Mouse (Mus musculus) R1 (cell line): ENCODE results near the gene Imp3.

ENCODE experiments used
- DNase-seq: peaks from one replicate; pipeline ENCODE4 v3.0.0-alpha.2; 2018; ENCODE audit warnings: low read depth, low spot score

Imp3 gene

DNA sequence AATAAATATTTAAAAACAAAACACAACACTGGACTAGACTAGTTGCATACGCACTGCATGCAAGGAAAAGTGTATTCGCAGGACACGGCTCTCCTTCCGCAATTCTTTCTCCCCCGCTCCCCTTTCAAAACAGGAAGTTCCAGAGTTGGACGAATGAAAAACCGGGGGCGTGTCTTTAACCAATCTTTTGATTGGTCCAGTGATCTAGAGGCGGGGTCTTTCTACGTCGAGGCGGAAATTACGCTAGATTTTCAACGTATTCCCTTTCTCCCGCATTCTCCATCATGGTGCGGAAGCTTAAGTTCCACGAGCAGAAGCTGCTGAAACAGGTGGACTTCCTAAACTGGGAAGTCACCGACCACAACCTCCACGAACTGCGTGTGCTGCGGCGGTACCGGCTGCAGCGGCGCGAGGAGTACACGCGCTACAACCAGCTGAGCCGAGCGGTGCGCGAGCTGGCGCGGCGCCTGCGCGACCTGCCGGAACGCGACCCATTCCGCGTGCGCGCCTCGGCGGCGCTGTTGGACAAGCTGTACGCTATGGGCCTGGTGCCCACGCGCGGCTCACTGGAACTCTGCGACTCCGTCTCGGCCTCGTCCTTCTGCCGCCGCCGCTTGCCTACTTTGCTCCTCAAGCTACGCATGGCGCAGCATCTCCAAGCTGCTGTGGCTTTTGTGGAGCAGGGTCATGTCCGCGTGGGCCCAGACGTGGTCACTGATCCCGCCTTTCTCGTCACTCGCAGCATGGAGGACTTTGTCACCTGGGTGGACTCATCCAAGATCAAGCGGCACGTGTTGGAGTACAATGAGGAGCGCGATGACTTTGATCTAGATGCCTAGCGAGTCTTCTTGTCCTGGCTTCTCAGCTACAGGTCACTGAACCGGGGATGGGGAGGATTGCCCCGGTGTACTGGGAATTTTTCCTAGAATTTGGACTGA, at the start of gene Imp3:
Gene Imp3, plus strand, starts transcription at position 253 of the 938 bp plus-strand sequence.
- peak; percentile 99 for DNase-seq

DNA sequence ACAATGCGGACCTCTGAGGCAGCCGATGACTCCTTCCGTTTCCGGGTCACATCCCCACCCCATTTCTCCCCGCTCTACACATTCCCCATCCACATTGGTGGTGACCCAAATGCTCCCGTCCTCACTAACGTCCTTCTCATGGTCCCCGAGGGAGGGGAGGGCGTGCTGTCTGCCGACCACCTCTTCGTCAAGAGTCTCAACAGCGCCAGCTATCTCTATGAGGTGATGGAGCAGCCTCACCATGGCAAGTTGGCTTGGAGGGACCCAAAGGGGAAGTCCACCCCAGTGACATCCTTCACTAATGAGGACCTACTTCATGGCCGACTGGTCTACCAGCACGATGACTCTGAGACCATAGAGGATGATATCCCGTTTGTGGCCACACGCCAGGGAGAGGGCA, 49.7 kb upstream of the Imp3 start:
- DNase-seq: no peak

DNA sequence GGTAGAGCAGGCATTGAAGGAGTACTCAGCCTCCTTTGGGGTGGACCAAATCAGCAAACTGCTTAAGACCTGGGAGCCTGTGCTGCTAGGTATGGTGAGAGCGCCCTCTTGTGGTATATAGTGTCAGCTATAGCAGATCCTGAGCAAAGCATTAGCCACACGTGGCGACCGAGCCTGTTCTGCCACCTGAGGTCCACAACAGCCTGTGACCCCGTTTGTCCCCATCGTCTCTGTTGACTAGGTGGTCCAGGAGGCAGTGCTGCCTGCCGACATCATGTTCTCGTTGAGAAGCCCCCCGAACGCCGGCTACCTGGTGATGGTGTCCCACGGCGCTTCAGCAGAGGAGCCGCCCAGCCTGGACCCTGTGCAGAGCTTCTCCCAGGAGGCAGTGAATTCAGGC, 47.5 kb upstream of the Imp3 start:
- peak; percentile 90 for DNase-seq

DNA sequence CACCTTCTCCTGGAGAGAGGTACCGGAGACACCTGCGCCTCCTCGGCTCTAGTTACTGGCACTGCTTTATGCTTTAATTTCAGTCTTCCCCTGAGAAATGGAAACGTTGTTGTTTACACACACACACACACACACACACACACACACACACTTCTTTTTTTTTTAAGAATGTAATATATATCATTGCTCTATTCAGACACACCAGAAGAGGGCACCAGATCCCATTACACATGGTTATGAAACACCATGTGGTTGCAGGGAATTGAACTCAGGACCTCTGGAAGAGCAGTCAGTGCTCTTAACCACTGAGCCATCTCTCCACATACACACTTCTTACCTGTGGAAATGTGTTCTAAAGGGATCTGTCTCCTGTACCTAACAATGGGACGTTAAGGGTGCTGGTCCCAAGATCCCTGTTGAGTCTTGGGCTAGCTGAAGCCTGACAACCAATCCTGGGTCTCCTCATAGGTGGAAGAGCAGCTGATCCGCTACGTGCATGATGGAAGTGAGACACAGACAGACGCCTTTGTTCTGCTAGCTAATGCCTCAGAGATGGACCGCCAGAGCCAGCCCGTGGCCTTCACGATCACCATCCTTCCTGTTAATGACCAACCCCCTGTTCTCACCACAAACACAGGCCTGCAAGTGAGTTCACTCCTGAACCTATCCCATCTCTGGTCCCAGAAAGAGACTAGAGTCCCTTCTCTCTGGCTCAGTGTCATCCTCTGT, 46.6 kb upstream of the Imp3 start:
- DNase-seq: no peak

DNA sequence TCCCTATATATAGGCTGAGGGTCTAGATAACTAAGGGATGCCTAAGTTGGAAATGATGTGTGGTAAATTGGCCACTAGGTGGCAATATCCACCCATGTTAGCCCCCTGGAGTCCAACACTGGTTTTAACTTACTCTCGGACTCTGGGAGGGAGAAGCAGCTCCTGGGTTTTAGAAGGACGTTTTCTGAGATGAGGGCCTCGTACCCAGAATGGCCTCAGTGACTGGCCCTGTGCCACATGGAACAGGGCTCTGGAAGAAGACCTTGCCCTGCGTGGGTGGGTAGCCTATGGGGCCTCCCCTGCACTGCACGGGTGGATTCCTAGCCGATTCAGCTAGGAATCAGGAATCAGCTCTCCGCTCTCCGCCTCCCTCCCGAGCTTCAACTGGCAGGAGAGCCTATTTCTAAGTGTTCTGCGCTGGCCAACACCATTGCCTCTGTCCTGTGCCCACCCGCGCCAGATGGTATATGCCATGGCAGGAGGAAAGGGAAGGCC, 45.7 kb upstream of the Imp3 start:
- peak; percentile 87 for DNase-seq

DNA sequence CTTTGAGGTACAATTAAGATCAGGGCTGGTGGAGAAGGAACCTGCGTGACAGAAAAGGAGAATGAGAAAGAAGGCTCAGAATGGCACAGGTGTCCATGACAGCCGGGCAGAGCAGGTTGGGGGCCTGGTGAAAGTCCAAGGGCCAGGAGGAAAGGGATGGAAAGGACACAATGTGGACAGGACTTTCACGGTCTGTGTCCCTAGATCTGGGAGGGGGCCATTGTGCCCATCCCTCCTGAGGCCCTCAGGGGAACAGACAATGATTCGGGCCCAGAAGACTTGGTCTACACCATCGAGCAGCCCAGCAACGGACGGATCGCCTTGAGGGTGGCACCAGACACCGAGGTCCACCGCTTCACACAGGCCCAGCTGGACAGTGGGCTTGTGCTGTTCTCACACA, 45.2 kb upstream of the Imp3 start:
- no peak for DNase-seq

DNA sequence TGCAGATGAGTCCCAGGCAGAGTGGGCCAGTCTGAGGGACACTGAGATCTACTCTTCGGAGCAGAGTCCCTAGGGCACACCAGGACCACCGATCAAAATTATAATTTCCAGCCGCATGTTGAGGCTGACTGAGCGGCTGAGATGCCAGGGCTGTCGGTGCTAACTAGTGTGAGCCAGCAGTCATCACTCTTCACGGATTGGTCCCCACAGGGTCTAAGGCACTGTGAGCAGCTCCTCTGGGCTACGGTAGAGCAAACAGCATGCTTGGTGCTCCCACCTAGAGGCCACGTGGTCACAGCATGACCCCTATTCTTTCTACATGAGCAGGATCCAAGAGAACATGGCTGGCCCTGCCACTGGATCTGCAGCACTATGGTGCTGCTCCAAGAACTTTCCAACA, 44.0 kb upstream of the Imp3 start:
- no peak for DNase-seq

DNA sequence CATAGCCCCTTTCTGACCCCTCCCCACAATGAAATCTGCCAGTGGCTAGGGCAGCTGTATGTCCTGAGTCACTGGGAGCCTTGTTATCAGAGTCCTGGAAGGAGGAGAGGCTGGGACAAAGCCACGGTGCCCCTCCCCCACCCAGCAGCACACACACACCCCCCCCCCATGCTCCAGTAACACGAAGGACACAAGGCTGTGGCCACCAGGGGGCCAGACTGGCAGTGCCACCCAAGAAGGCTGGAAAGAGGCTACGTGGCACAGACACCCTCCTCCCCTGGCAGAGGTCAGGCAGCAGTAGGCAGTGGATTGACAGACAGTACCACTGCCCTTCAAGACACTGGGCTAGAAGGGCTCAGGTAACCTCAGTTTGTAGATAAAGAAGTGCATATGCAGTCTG, 43.3 kb upstream of the Imp3 start:
- no peak for DNase-seq

DNA sequence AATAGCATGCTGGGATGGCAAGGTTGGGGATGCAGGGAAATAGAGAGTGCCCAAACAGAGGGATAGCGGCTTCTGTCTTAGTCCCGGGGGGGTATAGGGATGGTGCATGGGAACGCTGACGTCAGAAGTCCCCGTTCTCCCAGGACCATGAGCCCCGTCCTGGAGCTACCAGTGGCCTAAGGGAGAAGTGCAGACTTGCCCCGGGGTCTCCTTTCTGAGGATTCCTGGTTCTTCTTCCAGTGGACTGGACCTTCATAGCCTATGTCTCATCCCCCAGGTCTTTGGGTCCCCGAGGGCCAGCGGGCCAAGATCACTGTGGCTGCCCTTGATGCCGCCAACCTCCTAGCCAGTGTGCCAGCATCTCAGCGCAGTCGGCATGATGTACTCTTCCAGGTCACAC, 40.5 kb upstream of the Imp3 start:
- DNase-seq: no peak

DNA sequence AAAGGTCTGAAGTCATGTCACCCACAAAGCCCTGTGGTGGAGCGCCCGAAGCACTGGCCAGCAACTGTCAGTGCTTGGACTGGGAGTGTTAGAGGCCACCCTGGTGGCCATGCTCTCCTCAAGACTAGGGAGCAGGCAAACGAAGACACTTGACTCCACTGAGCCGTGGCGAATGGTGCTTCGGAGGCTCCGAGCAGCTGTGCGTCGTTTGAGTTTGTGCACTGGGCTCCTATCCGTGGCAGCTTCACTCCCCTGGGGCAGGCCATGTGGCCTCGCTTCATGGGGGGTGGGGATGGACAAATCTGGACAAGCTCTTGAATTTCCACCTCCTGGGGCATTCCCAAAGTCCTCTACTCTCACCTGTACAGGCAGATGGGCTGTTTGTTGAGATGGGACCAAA, 37.9 kb upstream of the Imp3 start:
- DNase-seq: no peak

DNA sequence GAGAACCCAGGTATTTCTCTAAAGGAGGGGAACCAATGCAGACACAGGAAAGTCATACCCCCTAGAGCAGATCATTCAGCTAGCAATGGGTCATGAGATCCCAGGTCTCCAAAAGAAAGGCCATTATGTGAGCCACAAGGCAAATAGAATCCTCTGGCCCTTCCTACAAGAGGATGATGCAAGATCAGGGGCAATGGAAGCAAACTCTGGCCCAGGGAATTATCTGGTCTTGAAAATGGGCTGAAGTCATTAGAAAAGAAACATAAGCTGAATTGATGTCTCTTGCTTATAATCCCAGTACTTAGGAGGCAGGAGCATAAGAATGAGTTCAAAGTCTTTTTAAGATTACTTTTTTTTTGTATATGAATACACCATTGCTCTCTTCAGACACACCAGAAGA, 37.2 kb upstream of the Imp3 start:
- no peak for DNase-seq

DNA sequence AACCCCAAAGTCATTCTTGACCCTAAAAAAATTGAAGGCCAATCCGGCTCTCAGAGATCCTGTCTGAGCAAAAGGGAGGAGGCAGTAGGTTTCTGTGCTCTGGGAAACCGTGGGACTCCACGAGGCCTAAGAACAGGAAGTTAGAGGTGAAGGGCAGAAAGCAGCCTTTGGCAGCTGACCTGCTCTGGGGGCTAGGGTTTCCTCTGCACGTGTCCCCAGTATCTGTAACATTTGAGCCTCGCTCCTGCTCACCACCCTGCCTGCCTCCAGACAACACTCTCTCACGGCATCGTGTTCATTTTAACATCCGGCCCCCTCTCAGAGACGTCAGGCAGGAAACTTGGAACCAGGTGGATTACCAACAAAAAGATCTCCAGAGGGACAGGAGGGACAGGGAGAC, 36.7 kb upstream of the Imp3 start:
- DNase-seq: no peak

DNA sequence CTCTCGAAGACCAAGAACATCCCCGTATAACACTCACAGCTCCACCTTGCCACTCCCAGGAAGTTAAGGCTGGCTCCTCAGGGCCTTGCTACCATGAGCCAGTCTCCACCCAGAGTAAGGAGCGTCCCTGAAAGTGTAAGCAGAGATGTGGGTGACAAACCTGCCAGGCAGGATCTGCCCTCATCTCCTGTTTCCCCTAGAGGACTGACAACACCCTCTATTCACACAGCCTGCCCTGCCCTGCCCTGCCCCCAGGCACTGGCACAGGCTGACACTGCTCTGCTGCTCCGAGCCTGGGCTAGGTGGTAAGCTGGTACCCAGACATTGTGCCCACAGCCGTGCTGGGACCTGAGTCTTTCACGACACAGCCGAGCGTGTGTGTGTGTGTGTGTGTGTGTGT, 36.1 kb upstream of the Imp3 start:
- no peak for DNase-seq

DNA sequence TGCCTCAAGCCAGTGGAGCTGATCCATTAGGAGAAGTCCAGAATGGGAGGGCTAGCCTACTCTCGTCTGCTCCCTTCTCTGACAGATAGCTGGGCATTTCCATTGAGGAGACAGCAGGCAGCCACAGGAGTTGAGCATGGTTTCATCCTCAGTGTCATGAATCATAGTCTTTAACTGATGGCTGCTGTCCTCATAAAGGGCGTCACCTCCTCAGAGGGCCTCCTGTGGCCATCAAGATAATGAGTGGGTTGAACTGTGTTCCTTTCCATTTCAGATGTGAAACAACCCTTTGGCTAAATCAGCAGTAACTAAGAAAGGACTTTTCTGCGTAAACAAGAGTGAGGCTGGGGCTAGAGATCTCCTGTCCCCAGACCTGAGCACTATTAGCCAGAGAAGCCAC, 33.6 kb upstream of the Imp3 start:
- no peak for DNase-seq

DNA sequence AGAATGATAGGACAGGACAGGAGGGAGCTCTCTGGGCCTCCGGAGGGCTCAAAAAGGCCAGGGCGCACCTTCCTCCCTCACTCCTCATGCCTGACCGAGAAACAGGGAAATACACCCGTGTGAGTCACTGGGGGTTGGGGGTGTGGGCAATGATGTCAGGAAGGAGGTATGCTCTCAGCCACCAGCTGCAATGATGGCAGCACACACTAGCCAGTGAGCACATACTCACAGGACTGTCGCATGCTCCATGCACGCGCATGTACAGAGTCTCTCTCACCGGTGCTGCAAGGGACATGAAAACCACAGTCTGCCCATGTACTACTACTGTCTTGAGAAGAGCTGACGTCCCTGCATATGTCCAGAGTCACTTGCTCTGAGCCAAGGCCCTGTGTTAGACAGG, 29.7 kb upstream of the Imp3 start:
- DNase-seq: no peak

DNA sequence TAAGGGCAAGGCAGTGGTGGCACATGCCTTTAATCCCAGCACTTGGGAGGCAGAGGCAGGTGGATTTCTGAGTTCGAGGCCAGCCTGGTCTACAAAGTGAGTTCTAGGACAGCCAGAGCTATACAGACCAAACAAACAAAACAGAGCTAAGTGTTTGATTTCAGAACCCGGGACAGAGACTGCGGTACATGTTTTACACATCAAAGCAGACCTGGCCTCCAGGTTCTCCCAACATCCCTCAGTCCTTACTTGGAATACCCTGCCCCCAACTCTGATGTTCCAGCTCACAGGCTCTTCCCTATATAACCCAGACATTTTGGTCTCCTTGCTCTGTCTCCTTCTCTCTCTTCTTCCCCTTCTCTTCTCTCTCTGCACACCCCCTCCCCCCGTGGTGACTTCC, 27.3 kb upstream of the Imp3 start:
- peak; percentile 62 for DNase-seq

DNA sequence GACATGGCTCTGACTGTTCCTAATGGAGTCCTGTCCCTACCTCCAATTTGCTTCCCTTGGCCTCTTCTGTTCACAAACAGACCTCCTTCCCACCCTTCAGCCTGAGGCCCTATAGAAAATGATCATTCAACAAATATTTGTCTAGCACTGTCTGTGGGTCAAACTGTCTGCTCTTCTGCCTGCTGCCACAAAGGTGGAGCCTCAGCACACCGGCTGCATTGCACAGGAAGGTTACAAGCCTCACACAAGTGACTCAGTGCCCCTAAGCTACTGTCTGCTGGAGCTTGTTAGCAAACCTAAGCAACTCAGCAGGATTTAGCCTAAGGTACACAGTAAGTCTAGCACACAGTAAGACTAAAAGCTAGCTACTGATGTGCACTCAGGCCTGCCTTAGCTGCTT, 26.3 kb upstream of the Imp3 start:
- no peak for DNase-seq

DNA sequence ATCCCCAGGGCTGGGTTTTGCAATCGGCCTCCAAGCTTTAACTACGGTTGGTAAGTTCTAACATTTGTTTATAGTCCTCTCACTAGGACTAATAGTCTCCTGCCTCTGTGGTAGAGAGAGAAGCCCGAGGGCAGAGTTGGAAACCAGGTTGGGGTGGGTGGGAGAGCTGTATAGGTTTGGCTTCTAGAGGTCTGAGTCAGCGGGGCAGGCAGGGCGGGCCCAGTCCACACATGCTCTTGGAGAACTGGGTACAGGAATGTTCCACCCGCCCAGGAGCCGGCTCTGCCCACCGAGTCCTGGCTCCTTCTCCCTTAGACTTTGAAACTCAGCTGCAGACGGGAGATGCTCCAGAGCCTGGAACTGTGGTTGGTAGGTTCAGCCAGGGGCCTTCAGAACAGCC, 23.3 kb upstream of the Imp3 start:
- no peak for DNase-seq

DNA sequence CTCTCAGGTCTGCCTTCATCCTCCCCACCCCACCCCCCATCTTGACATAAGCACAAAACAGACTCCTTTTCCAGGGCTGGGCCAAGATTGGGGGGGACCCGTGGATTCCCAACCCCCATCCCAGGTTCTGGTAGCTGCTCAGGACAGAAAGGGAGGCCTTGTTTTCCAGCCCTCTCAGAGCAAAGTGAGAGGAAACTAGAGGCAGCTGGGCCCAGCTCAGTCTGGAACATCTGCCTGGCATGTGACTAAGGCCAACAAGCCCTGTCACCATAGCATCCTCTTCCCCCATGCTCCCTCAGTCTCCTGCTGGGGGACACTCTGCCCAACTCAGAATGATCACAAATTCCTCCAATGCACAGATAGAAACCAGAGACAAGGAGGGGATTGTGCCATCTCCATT, 22.2 kb upstream of the Imp3 start:
- no peak for DNase-seq

DNA sequence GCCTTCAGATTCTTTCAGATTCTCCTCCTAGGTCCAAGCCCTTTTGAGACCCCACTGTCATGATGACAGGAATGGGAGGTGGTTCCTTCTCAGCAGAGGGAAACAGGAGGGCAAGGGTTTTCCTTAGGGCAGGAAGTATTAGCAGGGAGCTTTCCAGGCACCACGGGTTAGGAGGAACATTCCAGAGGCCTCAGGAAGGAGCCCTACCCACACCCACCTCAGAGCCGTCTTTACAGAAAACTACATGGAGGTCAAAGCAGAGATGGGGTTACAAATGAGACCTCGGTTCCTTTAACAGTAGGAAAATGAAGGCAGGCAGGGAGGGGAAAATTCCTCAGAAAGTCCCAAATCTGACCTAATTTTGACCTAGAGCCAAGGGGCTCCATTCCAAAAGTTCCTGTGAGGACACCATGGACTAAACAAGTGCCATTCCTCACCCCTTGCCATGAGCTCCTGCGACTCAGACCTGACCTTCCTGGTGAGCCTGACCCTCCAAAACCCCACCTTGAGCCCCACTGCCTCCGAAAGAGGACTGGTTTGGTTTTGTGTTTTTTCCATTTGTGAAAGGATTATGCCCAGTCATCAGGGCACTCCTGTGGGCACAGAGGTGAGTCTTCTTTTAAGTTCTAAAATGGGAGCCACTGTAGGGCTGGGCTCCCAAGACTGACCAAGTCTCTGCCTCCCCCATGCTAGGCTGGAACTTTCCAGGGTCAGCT, 21.4 kb upstream of the Imp3 start:
- peak; percentile 57 for DNase-seq

DNA sequence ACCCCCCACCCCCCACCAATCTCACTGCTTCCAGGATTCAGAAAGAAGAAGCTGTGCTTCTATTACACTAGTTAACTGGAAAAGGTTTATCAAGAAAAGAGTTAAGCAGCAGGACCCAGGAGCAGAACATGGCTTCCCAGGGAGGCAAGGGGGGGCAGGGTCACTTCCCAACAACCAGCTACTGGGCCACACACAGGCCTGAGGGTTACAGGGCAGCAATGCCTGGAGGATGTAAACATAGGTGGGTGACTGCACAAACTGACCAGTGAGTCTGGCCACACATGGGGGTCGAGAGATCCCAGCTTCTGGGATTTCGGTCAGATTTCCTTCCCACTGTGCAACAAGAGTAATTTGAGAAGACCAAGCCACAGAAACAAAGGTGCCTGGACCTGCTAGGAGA, 20.1 kb upstream of the Imp3 start:
- DNase-seq: no peak

DNA sequence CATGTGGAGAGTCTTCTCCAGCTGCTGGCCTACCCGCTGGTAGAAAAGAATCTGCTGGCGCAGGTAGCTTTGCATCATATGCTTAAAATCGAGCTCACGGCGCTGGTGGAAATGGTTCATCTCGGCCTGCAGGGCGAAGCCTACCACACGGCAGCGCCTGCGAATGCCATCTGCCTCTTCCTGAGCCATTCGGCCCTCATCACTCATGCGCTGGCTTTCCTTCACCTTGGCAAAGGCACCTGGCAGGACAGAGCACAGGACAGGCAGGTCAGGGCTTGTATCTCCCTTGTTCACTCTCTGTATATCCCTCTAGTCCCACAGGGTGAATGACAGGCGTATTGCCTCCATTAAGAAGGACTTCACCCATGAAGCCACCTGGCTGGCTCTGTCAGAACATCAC, 18.8 kb upstream of the Imp3 start:
- DNase-seq: no peak
